Mouse (Mus musculus) embryo, embryonic 9.5 days (tissue): ENCODE data around the gene Olfr1243.
"Not testable (repeated sequence)": the region's sequence is repeated elsewhere in the genome, so short reads cannot be mapped to it uniquely, and the experiment has no call there.

Experiments used
- DNase-seq: peaks from one replicate; pipeline ENCODE4 v3.0.0-alpha.2; 2017; ENCODE audit errors: extremely low spot score

Gene Olfr1243

GRCm38 (mm10) chr2:89531387-89531786 is at the start of gene Olfr1243:
Olfr1243 (minus strand) TSS chr2:89531487.
- DNase-seq: no peak

GRCm38 (mm10) chr2:89578347-89578746 is 47.1 kb upstream of the Olfr1243 start, which contains the start of gene Olfr1245:
Olfr1245 (minus strand) TSS chr2:89578447.
- DNase-seq: no peak

- DNase-seq: not testable (repeated sequence)
These were observed 31.4 kb upstream of the Olfr1243 start for GRCm38 (mm10) chr2:89562706-89563105.

GRCm38 (mm10) chr2:89544516-89544915 is 13.2 kb upstream of the Olfr1243 start:
- DNase-seq: no peak

- DNase-seq: no peak
These were observed 8.6 kb upstream of the Olfr1243 start for GRCm38 (mm10) chr2:89539923-89540322.

- DNase-seq: no peak
These were observed 33.1 kb downstream of the Olfr1243 start, which contains the start of gene Olfr1242 for GRCm38 (mm10) chr2:89498235-89498634. Olfr1242 (minus strand) TSS chr2:89498335.

- no peak for DNase-seq
These were observed 44.3 kb downstream of the Olfr1243 start, which contains the start of gene Olfr1241 for GRCm38 (mm10) chr2:89487026-89487425. Olfr1241 (minus strand) TSS chr2:89487126.
